Comparison of ENCODE assay signal across 8 mouse cellular contexts in the genomic region with DNA sequence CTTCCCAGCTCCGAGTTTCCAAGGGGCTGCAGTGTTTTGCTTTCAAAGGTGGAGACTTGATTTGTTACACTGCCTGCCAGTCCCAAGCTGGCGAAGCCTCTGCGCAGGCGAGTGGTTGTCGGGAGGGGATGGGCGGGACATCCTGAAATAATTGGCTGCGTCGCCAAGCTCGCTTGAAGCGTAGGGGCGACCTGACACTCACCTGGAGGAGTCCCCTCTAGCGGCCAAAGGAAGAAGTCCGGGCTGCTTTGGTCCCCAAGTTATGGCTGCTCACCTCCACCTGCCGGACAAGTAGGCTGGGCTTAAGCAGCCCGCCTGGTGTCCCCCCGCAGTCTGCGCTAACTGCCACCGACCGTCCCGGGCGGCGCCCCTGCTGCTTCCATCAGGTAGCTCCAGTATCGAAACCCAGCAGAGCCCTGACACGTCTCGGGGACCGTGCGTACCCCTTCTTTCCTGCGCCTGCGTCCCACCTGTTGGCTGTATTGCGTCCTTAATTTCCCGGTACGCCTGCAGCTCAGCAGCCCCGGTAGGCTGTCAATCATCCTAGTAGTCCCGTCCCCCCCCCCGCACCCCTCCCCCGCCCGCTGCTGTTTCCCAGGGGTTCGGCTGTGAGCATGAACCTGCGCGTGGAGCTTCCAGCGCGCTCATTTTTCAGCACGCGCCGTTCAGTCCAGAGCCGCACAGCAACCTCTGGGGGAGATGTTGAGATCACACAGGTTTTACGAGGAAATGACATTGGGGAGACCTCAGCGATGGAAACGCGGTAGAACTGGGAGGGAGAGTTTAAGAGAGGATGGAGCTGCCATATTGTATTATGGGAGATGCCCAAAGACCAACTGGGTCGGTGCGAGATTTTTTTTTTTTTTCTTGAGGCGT. TPM values are rescaled to one million over a fixed set of nuclear protein-coding genes. Genes with fewer than 3 reads are reported as not detected.
DNase-seq lines count a peak whose midpoint lies in the region; ATAC-seq and TF ChIP-seq lines count a peak whose summit lies in the region.

A gene (plus strand): TSS at position 270 of the 876 bp plus-strand sequence.
A gene (minus strand): TSS at position 518 of the 876 bp plus-strand sequence.

- H3K4me2 ChIP-seq in kidney, embryonic 14.5 days (replicated peaks; ENCODE audit: low read depth, low read length): peak within 1 kb of the TSS; percentile 92
- H3K4me2 ChIP-seq in limb, embryonic 15.5 days: peak within 1 kb of the TSS; percentile 91

- peak; percentile 36 for TF ChIP-seq CTCF in bone marrow macrophage, adult 2 months (IDR thresholded peaks at IDR 0.05; ENCODE audit: low read depth, low read length)
- TF ChIP-seq CTCF in embryonic fibroblast, embryonic 13.5 days (IDR thresholded peaks at IDR 0.05; ENCODE audit: borderline replicate concordance, insufficient read depth, low read length): 0 out of 2 replicates have a peak, but pooled peaks have one; percentile 0

- no peaks in the 10 kb centered on the region for H3K27me3 ChIP-seq in kidney, embryonic 14.5 days (ENCODE audit: control insufficient read depth, insufficient read depth, low read length)
- no peaks in the 10 kb centered on the region for H3K27me3 ChIP-seq in limb, embryonic 15.5 days

- peak within 1 kb of the TSS; percentile 53 for H3K9ac ChIP-seq in kidney, embryonic 14.5 days (ENCODE audit: low read depth, low read length)
- H3K9ac ChIP-seq in limb, embryonic 15.5 days: peak within 1 kb of the TSS; percentile 10; the same call in 1 of the 2 replicates

- DNase-seq in A20 (ENCODE audit: low read depth, low spot score): peak; percentile 98
- peak; percentile 92 to 94 for DNase-seq in heart, adult 9 months (ENCODE audit: low spot score in 2 of 2)
- DNase-seq in spleen, postnatal 4 days (ENCODE audit: low spot score in 2 of 2): peak; percentile 86 to 90

- peak; percentile 94 for ATAC-seq in kidney, embryonic 14.5 days (ENCODE audit: low FRiP score, low TSS enrichment)
- peak; percentile 91 for ATAC-seq in limb, embryonic 15.5 days (ENCODE audit: insufficient number of reproducible peaks, low FRiP score, low TSS enrichment, low read depth)
- peak; percentile 87 for ATAC-seq in monocyte, adult 5-6 weeks (replicated peaks; ENCODE audit: insufficient number of reproducible peaks, low FRiP score, low TSS enrichment, poor library complexity, severe bottlenecking)

- WGBS in kidney, embryonic 14.5 days: under 1% methylated on average over 53 of the region's 53 CpGs
- WGBS in limb, embryonic 15.5 days: under 1% methylated on average over 53 of the region's 53 CpGs

- peak within 1 kb of the TSS; percentile 98 for H3K4me3 ChIP-seq in bone marrow macrophage, adult 2 months (ENCODE audit: insufficient read depth, low read length)
- peak within 1 kb of the TSS; percentile 82 for H3K4me3 ChIP-seq in embryonic fibroblast, embryonic 13.5 days (ENCODE audit: insufficient read depth, low read length)
- H3K4me3 ChIP-seq in kidney, embryonic 14.5 days (ENCODE audit: low read length): peak within 1 kb of the TSS; percentile 73
- H3K4me3 ChIP-seq in limb, embryonic 15.5 days: peak within 1 kb of the TSS; percentile 60

- no peaks in the 10 kb centered on the region for H3K9me3 ChIP-seq in kidney, embryonic 14.5 days (ENCODE audit: control insufficient read depth, low read length)
- H3K9me3 ChIP-seq in limb, embryonic 15.5 days: no peaks in the 10 kb centered on the region

- H3K27ac ChIP-seq in bone marrow macrophage, adult 2 months (ENCODE audit: insufficient read depth, low read depth, low read length): no peak within 1 kb of the TSS
- H3K27ac ChIP-seq in embryonic fibroblast, embryonic 13.5 days (ENCODE audit: insufficient read depth, low read length): no peak within 1 kb of the TSS
- peak within 1 kb of the TSS; percentile 37; the same call in 1 of the 2 replicates for H3K27ac ChIP-seq in kidney, embryonic 14.5 days (ENCODE audit: low read depth, low read length)
- H3K27ac ChIP-seq in limb, embryonic 15.5 days: no peak within 1 kb of the TSS

- H3K4me1 ChIP-seq in bone marrow macrophage, adult 2 months (ENCODE audit: control insufficient read depth, insufficient read depth, low read length): peaks cover 6% of the 10 kb centered on the region
- no peaks in the 10 kb centered on the region for H3K4me1 ChIP-seq in embryonic fibroblast, embryonic 13.5 days (ENCODE audit: control insufficient read depth, insufficient read depth, low read length)
- H3K4me1 ChIP-seq in kidney, embryonic 14.5 days (ENCODE audit: control insufficient read depth, insufficient read depth, low read length): no peaks in the 10 kb centered on the region
- H3K4me1 ChIP-seq in limb, embryonic 15.5 days: peaks cover 17% of the 10 kb centered on the region

- TF ChIP-seq POLR2A in bone marrow macrophage, adult 2 months (IDR thresholded peaks at IDR 0.05; ENCODE audit: borderline replicate concordance, low read depth, low read length): no peak
- no peak for TF ChIP-seq POLR2A in embryonic fibroblast, embryonic 13.5 days (IDR thresholded peaks at IDR 0.05; ENCODE audit: low read depth, low read length)

- no peaks in the 10 kb centered on the region; the same call in 1 of the 2 replicates for H3K36me3 ChIP-seq in kidney, embryonic 14.5 days (ENCODE audit: control insufficient read depth, insufficient read depth, low read length)
- no peaks in the 10 kb centered on the region; the same call in 1 of the 2 replicates for H3K36me3 ChIP-seq in limb, embryonic 15.5 days

RNA-seq across cellular contexts. Expression of the first gene that starts in this region (rescaled TPM):
- polyA plus RNA-seq in bone marrow macrophage, adult 2 months (2012; ENCODE audit: insufficient read depth, insufficient read length, missing spikeins): 0.33 and 0.43 TPM in 2 replicates
- polyA plus RNA-seq in embryonic fibroblast, embryonic 13.5 days (2011; ENCODE audit: insufficient read length, low read depth, missing spikeins): not detected in 2 replicates
- 0.64 and 0.81 TPM in 2 replicates for polyA plus RNA-seq in kidney, embryonic 14.5 days (2014; fragmentation: Nextera tagmentation; extraction: Ambion mirVana)
- 0.12 and 0.31 TPM in 2 replicates for polyA plus RNA-seq in limb, embryonic 15.5 days (2015; fragmentation: Nextera tagmentation; extraction: Ambion mirVana)
- total RNA-seq in monocyte, adult 5-6 weeks (2017): not detected in 3 replicates

RNA-seq across cellular contexts. Expression of the second gene that starts in this region (rescaled TPM):
- polyA plus RNA-seq in bone marrow macrophage, adult 2 months (2012; ENCODE audit: insufficient read depth, insufficient read length, missing spikeins): 12.2 and 15.9 TPM in 2 replicates
- polyA plus RNA-seq in embryonic fibroblast, embryonic 13.5 days (2011; ENCODE audit: insufficient read length, low read depth, missing spikeins): 1.4 and 1.7 TPM in 2 replicates
- 2.7 and 3.8 TPM in 2 replicates for polyA plus RNA-seq in kidney, embryonic 14.5 days (2014; fragmentation: Nextera tagmentation; extraction: Ambion mirVana)
- polyA plus RNA-seq in limb, embryonic 15.5 days (2015; fragmentation: Nextera tagmentation; extraction: Ambion mirVana): 2.3 and 2.4 TPM in 2 replicates
- total RNA-seq in monocyte, adult 5-6 weeks (2017): 16.7 to 50.4 TPM (median 25.1 TPM) in 3 replicates
